Mouse (Mus musculus): ENCODE measurements around the gene Gm28827.
"Not testable (repeated sequence)": the region's sequence is repeated elsewhere in the genome, so short reads cannot be mapped to it uniquely, and the experiment has no call there.

The Gm28827 gene

GRCm38 (mm10) chrY:83030647-83031046 lies at the start of gene Gm28827:
Gm28827 (plus strand) TSS chrY:83030947.
- not testable (repeated sequence) for DNase-seq (ENCODE audit: low read depth)
